Mouse (Mus musculus): Measurements from ENCODE around the gene Dcdc2a. TPM values are rescaled to one million over a fixed set of nuclear protein-coding genes. Genes with fewer than 3 reads are reported as not detected.

Dcdc2a gene
- polyA plus RNA-seq, 1 experiment from 2014 or later, result 0.31 TPM

- no peak overlapping the region for H3K27ac ChIP-seq
- H3K27me3 ChIP-seq, result no peaks in the 10 kb centered on the region
- H3K9ac ChIP-seq, result no peak overlapping the region
- H3K9me3 ChIP-seq, result no peaks in the 10 kb centered on the region
- no peaks in the 10 kb centered on the region for H3K36me3 ChIP-seq
- H3K4me2 ChIP-seq, result no peak overlapping the region
- H3K4me3 ChIP-seq, result no peak overlapping the region
- 69% methylated on average over 9 of the region's 9 CpGs for WGBS
- ATAC-seq (ENCODE audit: insufficient number of reproducible peaks, low FRiP score, low TSS enrichment, low read depth), result no peak
- no peaks in the 10 kb centered on the region for H3K4me1 ChIP-seq
Measured at GRCm38 (mm10) chr13:25128766-25129165, 73.0 kb downstream of the Dcdc2a start.

- WGBS, result 88% methylated on average over 3 of the region's 3 CpGs
- H3K9ac ChIP-seq, result no peak overlapping the region
- H3K27ac ChIP-seq, result no peak overlapping the region
- H3K9me3 ChIP-seq, result no peaks in the 10 kb centered on the region
- no peaks in the 10 kb centered on the region for H3K36me3 ChIP-seq
- H3K4me3 ChIP-seq, result no peak overlapping the region
- H3K4me1 ChIP-seq, result no peaks in the 10 kb centered on the region
- H3K4me2 ChIP-seq, result no peak overlapping the region
- no peaks in the 10 kb centered on the region for H3K27me3 ChIP-seq
- no peak for ATAC-seq (ENCODE audit: insufficient number of reproducible peaks, low FRiP score, low TSS enrichment, low read depth)
Measured at GRCm38 (mm10) chr13:25143066-25143465, 87.3 kb downstream of the Dcdc2a start.

- no peak overlapping the region for H3K9ac ChIP-seq
- H3K9me3 ChIP-seq, result no peaks in the 10 kb centered on the region
- H3K27me3 ChIP-seq, result no peaks in the 10 kb centered on the region
- no peak overlapping the region for H3K4me3 ChIP-seq
- H3K4me1 ChIP-seq, result no peaks in the 10 kb centered on the region
- H3K27ac ChIP-seq, result no peak overlapping the region
- H3K36me3 ChIP-seq, result no peaks in the 10 kb centered on the region
- ATAC-seq (ENCODE audit: insufficient number of reproducible peaks, low FRiP score, low TSS enrichment, low read depth), result no peak
- no peak overlapping the region for H3K4me2 ChIP-seq
- WGBS, result 67% methylated on average over 2 of the region's 2 CpGs
Measured at GRCm38 (mm10) chr13:25144093-25144492, 88.3 kb downstream of the Dcdc2a start.

- Histone ChIP-seq H3K9me3 (no peaks in the 10 kb centered on the region), H3K4me3 (no peak overlapping the region), H3K27me3 (no peaks in the 10 kb centered on the region), H3K4me2 (no peak overlapping the region), H3K9ac (no peak overlapping the region), H3K36me3 (no peaks in the 10 kb centered on the region), H3K4me1 (no peaks in the 10 kb centered on the region), H3K27ac (no peak overlapping the region)
- WGBS, result 71% methylated on average over 2 of the region's 2 CpGs
- no peak for ATAC-seq (ENCODE audit: insufficient number of reproducible peaks, low FRiP score, low TSS enrichment, low read depth)
Measured at GRCm38 (mm10) chr13:25146232-25146631, 90.4 kb downstream of the Dcdc2a start.

- Histone ChIP-seq H3K27me3 (no peaks in the 10 kb centered on the region), H3K9me3 (no peaks in the 10 kb centered on the region), H3K9ac (no peak overlapping the region), H3K4me3 (no peak overlapping the region), H3K36me3 (no peaks in the 10 kb centered on the region), H3K4me1 (no peaks in the 10 kb centered on the region), H3K4me2 (no peak overlapping the region), H3K27ac (no peak overlapping the region)
- 35% methylated on average over 17 of the region's 17 CpGs for WGBS
- no peak for ATAC-seq (ENCODE audit: insufficient number of reproducible peaks, low FRiP score, low TSS enrichment, low read depth)
Measured at GRCm38 (mm10) chr13:25150154-25150781, 94.5 kb downstream of the Dcdc2a start.

- H3K27me3 ChIP-seq, result no peaks in the 10 kb centered on the region
- H3K9me3 ChIP-seq, result no peaks in the 10 kb centered on the region
- no peak overlapping the region for H3K9ac ChIP-seq
- H3K36me3 ChIP-seq, result no peaks in the 10 kb centered on the region
- H3K4me1 ChIP-seq, result no peaks in the 10 kb centered on the region
- no peak overlapping the region for H3K4me2 ChIP-seq
- WGBS, result 41% methylated on average over 4 of the region's 4 CpGs
- no peak for ATAC-seq (ENCODE audit: insufficient number of reproducible peaks, low FRiP score, low TSS enrichment, low read depth)
- no peak overlapping the region for H3K4me3 ChIP-seq
- H3K27ac ChIP-seq, result no peak overlapping the region
Measured at GRCm38 (mm10) chr13:25150861-25151260, 95.1 kb downstream of the Dcdc2a start.

DNA sequence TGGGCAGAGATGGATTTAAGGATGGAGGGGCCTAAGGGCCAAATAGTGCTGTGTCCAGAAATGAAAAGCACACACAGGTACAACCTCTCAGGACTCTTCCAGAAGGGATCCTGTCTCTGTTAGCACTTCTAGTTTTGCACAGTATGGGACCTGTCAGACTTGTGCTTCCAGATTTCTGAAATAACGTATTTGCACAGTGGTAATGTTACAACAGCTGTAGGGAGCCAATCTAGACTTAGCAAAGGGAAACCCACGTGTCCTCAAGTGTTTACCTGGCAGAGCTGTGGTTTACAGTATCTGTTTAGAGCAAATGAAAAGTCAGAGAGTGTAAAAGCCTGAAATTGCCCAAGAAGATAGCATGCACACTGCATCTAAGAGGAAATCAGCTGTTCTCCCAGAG is 104.1 kb downstream of the Dcdc2a start:
- H3K9ac ChIP-seq, result no peak overlapping the region
- no peaks in the 10 kb centered on the region for H3K27me3 ChIP-seq
- no peak overlapping the region for H3K4me2 ChIP-seq
- 26% methylated on average over 2 of the region's 2 CpGs for WGBS
- H3K9me3 ChIP-seq, result no peaks in the 10 kb centered on the region
- no peak overlapping the region for H3K27ac ChIP-seq
- no peak overlapping the region for H3K4me3 ChIP-seq
- H3K36me3 ChIP-seq, result no peaks in the 10 kb centered on the region
- peaks cover 5% of the 10 kb centered on the region; the same call in 1 of the 2 replicates for H3K4me1 ChIP-seq
- no peak for ATAC-seq (ENCODE audit: insufficient number of reproducible peaks, low FRiP score, low TSS enrichment, low read depth)

DNA sequence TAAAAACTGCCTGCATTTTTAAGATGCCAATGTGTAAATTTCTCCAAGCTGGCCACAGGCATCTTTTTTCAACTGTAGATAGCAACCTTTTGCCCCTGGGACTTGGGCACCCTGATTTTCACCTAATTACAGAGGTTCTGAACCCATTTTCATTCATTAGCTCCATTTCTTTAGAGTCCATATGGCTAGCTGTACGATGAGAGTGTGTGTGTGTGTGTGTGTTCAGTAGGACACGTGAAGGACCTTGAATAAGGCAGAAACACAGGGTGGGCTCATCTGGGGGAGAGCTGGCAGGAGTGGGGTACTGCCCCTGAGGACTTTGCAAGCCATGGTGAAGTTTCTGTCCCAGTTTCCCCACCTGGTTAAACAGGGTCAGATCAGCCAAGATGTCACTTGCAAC is 105.0 kb downstream of the Dcdc2a start:
- Histone ChIP-seq H3K4me2 (no peak overlapping the region), H3K27me3 (no peaks in the 10 kb centered on the region), H3K4me1 (peaks cover 5% of the 10 kb centered on the region; the same call in 1 of the 2 replicates), H3K4me3 (no peak overlapping the region), H3K9ac (no peak overlapping the region), H3K27ac (no peak overlapping the region), H3K9me3 (no peaks in the 10 kb centered on the region), H3K36me3 (no peaks in the 10 kb centered on the region)
- WGBS, result 44% methylated on average over 2 of the region's 2 CpGs
- ATAC-seq (ENCODE audit: insufficient number of reproducible peaks, low FRiP score, low TSS enrichment, low read depth), result no peak

GRCm38 (mm10) chr13:25162594-25162993 is 106.8 kb downstream of the Dcdc2a start:
- Histone ChIP-seq H3K4me2 (no peak overlapping the region), H3K27ac (no peak overlapping the region), H3K4me3 (no peak overlapping the region), H3K36me3 (no peaks in the 10 kb centered on the region), H3K9ac (no peak overlapping the region), H3K27me3 (no peaks in the 10 kb centered on the region), H3K4me1 (peaks cover 5% of the 10 kb centered on the region; the same call in 1 of the 2 replicates), H3K9me3 (no peaks in the 10 kb centered on the region)
- ATAC-seq (ENCODE audit: insufficient number of reproducible peaks, low FRiP score, low TSS enrichment, low read depth), result no peak
- WGBS, result 77% methylated on average over 3 of the region's 3 CpGs

DNA sequence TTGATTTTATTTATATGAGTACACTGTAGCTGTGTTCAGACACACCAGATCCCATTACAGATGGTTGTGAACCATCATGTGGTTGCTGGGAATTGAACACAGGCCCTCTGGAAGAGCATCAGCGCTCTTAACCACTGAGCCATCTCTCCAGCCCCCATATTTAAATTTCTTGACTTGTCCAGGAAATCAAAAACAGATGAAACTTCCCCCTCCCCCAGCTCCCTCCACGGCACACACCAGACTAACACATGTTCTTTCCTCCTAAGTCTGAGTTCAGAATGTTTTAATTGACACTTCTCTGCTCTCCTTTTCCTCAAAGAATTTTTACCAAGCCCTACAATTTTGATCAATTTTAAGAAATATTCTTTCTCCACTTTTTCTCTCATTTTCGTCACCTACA is 113.1 kb downstream of the Dcdc2a start:
- no peaks in the 10 kb centered on the region for H3K36me3 ChIP-seq
- H3K4me1 ChIP-seq, result no peaks in the 10 kb centered on the region
- WGBS, result 48% methylated on average over 3 of the region's 3 CpGs
- no peaks in the 10 kb centered on the region for H3K9me3 ChIP-seq
- no peak overlapping the region for H3K27ac ChIP-seq
- H3K4me2 ChIP-seq, result no peak overlapping the region
- H3K27me3 ChIP-seq, result no peaks in the 10 kb centered on the region
- no peak for ATAC-seq (ENCODE audit: insufficient number of reproducible peaks, low FRiP score, low TSS enrichment, low read depth)
- no peak overlapping the region for H3K9ac ChIP-seq
- H3K4me3 ChIP-seq, result no peak overlapping the region

DNA sequence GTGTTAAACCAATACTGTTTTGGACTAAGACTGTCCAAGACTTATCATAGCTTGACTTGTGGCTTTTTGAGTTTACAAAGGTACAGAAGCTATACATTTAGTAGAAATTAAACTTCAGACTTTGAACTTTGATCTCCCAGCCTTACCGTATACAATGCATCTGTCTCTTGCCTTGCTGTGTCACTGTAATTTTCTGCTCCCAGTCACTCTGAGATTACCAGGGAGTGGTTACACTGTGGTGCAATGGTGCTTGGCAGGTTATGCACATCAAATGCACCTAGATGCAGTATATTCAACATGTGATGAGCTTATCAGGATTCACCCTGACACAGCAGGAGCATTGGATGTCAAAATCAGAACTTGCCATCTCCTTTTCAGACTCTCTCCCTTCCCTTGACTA is 122.0 kb downstream of the Dcdc2a start:
- H3K9ac ChIP-seq, result no peak overlapping the region
- no peak overlapping the region for H3K4me2 ChIP-seq
- no peak for ATAC-seq (ENCODE audit: insufficient number of reproducible peaks, low FRiP score, low TSS enrichment, low read depth)
- no peaks in the 10 kb centered on the region for H3K4me1 ChIP-seq
- WGBS, result 83% methylated on average over 1 of the region's 1 CpGs
- no peak overlapping the region for H3K4me3 ChIP-seq
- no peaks in the 10 kb centered on the region for H3K36me3 ChIP-seq
- no peaks in the 10 kb centered on the region for H3K9me3 ChIP-seq
- H3K27ac ChIP-seq, result no peak overlapping the region
- no peaks in the 10 kb centered on the region for H3K27me3 ChIP-seq

GRCm38 (mm10) chr13:25178236-25179001 is 122.6 kb downstream of the Dcdc2a start:
- H3K27me3 ChIP-seq, result no peaks in the 10 kb centered on the region
- H3K4me1 ChIP-seq, result no peaks in the 10 kb centered on the region
- 71% methylated on average over 4 of the region's 4 CpGs for WGBS
- no peak overlapping the region for H3K9ac ChIP-seq
- H3K36me3 ChIP-seq, result no peaks in the 10 kb centered on the region
- no peak overlapping the region for H3K4me3 ChIP-seq
- no peak overlapping the region for H3K27ac ChIP-seq
- no peak for ATAC-seq (ENCODE audit: insufficient number of reproducible peaks, low FRiP score, low TSS enrichment, low read depth)
- H3K9me3 ChIP-seq, result no peaks in the 10 kb centered on the region
- H3K4me2 ChIP-seq, result no peak overlapping the region

All from limb, embryonic 15.5 days (tissue).